In the genomic region with DNA sequence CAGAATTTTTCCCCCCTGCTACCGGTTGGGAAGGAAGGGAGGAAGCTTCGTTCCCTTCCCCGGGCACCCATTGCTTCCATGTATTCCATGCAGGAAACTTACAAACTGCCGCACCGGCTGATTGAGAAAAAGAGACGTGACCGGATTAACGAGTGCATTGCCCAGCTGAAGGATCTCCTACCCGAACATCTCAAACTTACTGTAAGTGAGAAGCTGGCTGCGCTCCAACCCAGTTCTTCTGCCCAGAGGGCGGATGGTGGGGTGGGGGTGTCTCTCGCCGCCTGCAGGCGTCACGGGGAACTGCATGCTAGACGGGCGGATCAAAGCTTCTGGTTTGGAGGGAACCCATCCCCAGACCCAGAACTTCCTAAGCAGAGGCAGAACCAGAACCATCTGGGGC, we compare ENCODE assay signal across 8 mouse cellular contexts. TPM values are rescaled to one million over a fixed set of nuclear protein-coding genes. Genes with fewer than 3 reads are reported as not detected.
DNase-seq lines count a peak whose midpoint lies in the region; ATAC-seq lines count a peak whose summit lies in the region.

No protein-coding gene starts in this region.

- peak; percentile 49 for ATAC-seq in CD4-positive, CD25-positive, alpha-beta regulatory T cell, adult 4 months
- ATAC-seq in forebrain, embryonic 14.5 days: no peak
- no peak for ATAC-seq in neural tube, embryonic 14.5 days (ENCODE audit: low read depth)

- H3K4me2 ChIP-seq in forebrain, embryonic 14.5 days (ENCODE audit: low read length): peak overlapping the region; percentile 100
- peak overlapping the region; percentile 99; the same call in 1 of the 2 replicates for H3K4me2 ChIP-seq in neural tube, embryonic 14.5 days (ENCODE audit: low read depth, low read length)

- no peaks in the 10 kb centered on the region for H3K9me3 ChIP-seq in forebrain, embryonic 14.5 days (replicated peaks; ENCODE audit: control insufficient read depth, low read length)
- H3K9me3 ChIP-seq in neural tube, embryonic 14.5 days (ENCODE audit: control insufficient read depth, low read length): no peaks in the 10 kb centered on the region

- H3K4me1 ChIP-seq in forebrain, embryonic 14.5 days (ENCODE audit: control insufficient read depth, insufficient read depth, low read length): peaks cover 17% of the 10 kb centered on the region; the same call in 1 of the 2 replicates
- H3K4me1 ChIP-seq in neural tube, embryonic 14.5 days (ENCODE audit: control insufficient read depth, insufficient read depth, low read length): peaks cover 5% of the 10 kb centered on the region; the same call in 1 of the 2 replicates

- H3K9ac ChIP-seq in forebrain, embryonic 14.5 days (ENCODE audit: low read length): peak overlapping the region; percentile 71
- H3K9ac ChIP-seq in neural tube, embryonic 14.5 days (replicated peaks; ENCODE audit: low read depth, low read length): peak overlapping the region; percentile 70; the same call in 1 of the 2 replicates

- intact Hi-C loops in heart, postnatal 14 days (cut with DNase I): loop anchor here (2.0 to 5.0 kb wide), 3 partner anchors 47 to 204 kb away; no protein-coding TSS in a partner anchor

- peak; percentile 24 for DNase-seq in c-Kit-positive CD71-positive TER-119-positive erythroid progenitor cells, embryonic 14.5 days (ENCODE audit: low spot score)
- DNase-seq in forebrain, embryonic 14.5 days (ENCODE audit: low spot score): peak; percentile 92
- peak; percentile 94 to 95 for DNase-seq in heart, postnatal 14 days
- peak; percentile 84 to 97 for DNase-seq in layer of hippocampus, adult 18-20 months (ENCODE audit: low spot score in 2 of 2)
- peak; percentile 90 to 92 for DNase-seq in lung, adult 18-20 months
- DNase-seq in testis, postnatal 10 days (ENCODE audit: low spot score): peak; percentile 96

- WGBS in forebrain, embryonic 14.5 days: under 1% methylated on average over 17 of the region's 17 CpGs
- WGBS in neural tube, embryonic 14.5 days: under 1% methylated on average over 17 of the region's 17 CpGs

- H3K27me3 ChIP-seq in forebrain, embryonic 14.5 days (replicated peaks; ENCODE audit: control insufficient read depth, insufficient read depth, low read length): no peaks in the 10 kb centered on the region
- H3K27me3 ChIP-seq in neural tube, embryonic 14.5 days (ENCODE audit: control insufficient read depth, insufficient read depth, low read length): no peaks in the 10 kb centered on the region

- peak overlapping the region; percentile 89; the same call in 1 of the 2 replicates for H3K27ac ChIP-seq in forebrain, embryonic 14.5 days (ENCODE audit: low read depth, low read length)
- peak overlapping the region; percentile 50; the same call in 1 of the 2 replicates for H3K27ac ChIP-seq in neural tube, embryonic 14.5 days (ENCODE audit: low read depth, low read length)

- peak overlapping the region; percentile 52 for H3K4me3 ChIP-seq in forebrain, embryonic 14.5 days (ENCODE audit: low read depth, low read length)
- peak overlapping the region; percentile 56 for H3K4me3 ChIP-seq in neural tube, embryonic 14.5 days (ENCODE audit: low read depth, low read length)

- H3K36me3 ChIP-seq in forebrain, embryonic 14.5 days (ENCODE audit: control insufficient read depth, insufficient read depth, low read length): 0 out of 2 replicates have a peak, but pooled peaks cover 3% of the 10 kb centered on the region
- no peaks in the 10 kb centered on the region for H3K36me3 ChIP-seq in neural tube, embryonic 14.5 days (ENCODE audit: control insufficient read depth, insufficient read depth, low read length)

RNA-seq across cellular contexts. Expression of a gene that starts 1.0 kb away (rescaled TPM):
- polyA plus RNA-seq in CD4-positive, CD25-positive, alpha-beta regulatory T cell, adult 4 months (2017; shearing (Covaris generic)): 10 to 100 TPM; 49.7 to 91.7 TPM
- polyA plus RNA-seq in forebrain, embryonic 14.5 days (2014; fragmentation: Nextera tagmentation; extraction: Ambion mirVana): 5.0 and 6.7 TPM in 2 replicates
- 10 to 100 TPM; 48.8 to 62.5 TPM for total RNA-seq in heart, postnatal 14 days (2021)
- 100 to 1,000 TPM; 119 to 123 TPM for total RNA-seq in layer of hippocampus, adult 18-20 months (2021)
- 4.0 and 4.4 TPM in 2 replicates for polyA plus RNA-seq in neural tube, embryonic 14.5 days (2014; fragmentation: Nextera tagmentation; extraction: Ambion mirVana)

Comparison
In these comparisons a context has a peak if more than half of its experiments do, and no peak if none do; other contexts are left out.
1. DNase-seq: peak in every context shown above with its lines; median percentile 96 in testis, postnatal 10 days; 94 in heart, postnatal 14 days; 92 in forebrain, embryonic 14.5 days; 91 in lung, adult 18-20 months; 90 in layer of hippocampus, adult 18-20 months; 24 in c-Kit-positive CD71-positive TER-119-positive erythroid progenitor cells, embryonic 14.5 days.